Mouse (Mus musculus) embryonic facial prominence, embryonic 14.5 days (tissue): Measurements from ENCODE around the gene Lad1. TPM values are rescaled to one million over a fixed set of nuclear protein-coding genes. Genes with fewer than 3 reads are reported as not detected.

Experiments
- ATAC-seq: fragments of 200-750 bp; cut with Nextera tagmentation; 2 replicates; pipeline ENCODE4 v1.8.0; 2017; ENCODE audit warnings: low read depth, moderate number of reproducible peaks, moderate TSS enrichment
- DNase-seq: peaks from one replicate; pipeline ENCODE4 v3.0.0-alpha.2; 2015; ENCODE audit warnings: low spot score
- H3K27ac ChIP-seq: fragments of 300-500 bp; sonication (generic); replicated peaks from 2 replicates; pipeline ENCODE4 v1.5.1; 2014; ENCODE audit warnings: low read depth, mild to moderate bottlenecking, low read length, moderate library complexity
- H3K27me3 ChIP-seq: fragments of 300-500 bp; sonication (generic); replicated peaks from 2 replicates; pipeline ENCODE4 v1.6.1; 2014; ENCODE audit warnings: low read length; ENCODE audit not compliant: control insufficient read depth, insufficient read depth
- H3K36me3 ChIP-seq: fragments of 300-500 bp; sonication (generic); 2 replicates; pipeline ENCODE4 v1.6.1; 2014; ENCODE audit warnings: low read length, mixed read lengths; ENCODE audit not compliant: control insufficient read depth, insufficient read depth
- H3K4me1 ChIP-seq: fragments of 300-500 bp; sonication (generic); 2 replicates; pipeline ENCODE4 v1.6.1; 2014; ENCODE audit warnings: antibody characterized with exemption, low read length; ENCODE audit not compliant: control insufficient read depth, insufficient read depth
- H3K4me2 ChIP-seq: fragments of 300-500 bp; sonication (generic); 2 replicates; pipeline ENCODE4 v1.6.1; 2014; ENCODE audit warnings: low read depth, mild to moderate bottlenecking, low read length, moderate library complexity, mixed read lengths
- H3K4me3 ChIP-seq: fragments of 300-500 bp; sonication (generic); 2 replicates; pipeline ENCODE4 v1.5.1; 2014; ENCODE audit warnings: low read depth, mild to moderate bottlenecking, low read length
- H3K9ac ChIP-seq: fragments of 300-500 bp; sonication (generic); 2 replicates; pipeline ENCODE4 v1.6.1; 2014; ENCODE audit warnings: low read depth, mild to moderate bottlenecking, low read length, moderate library complexity, mixed read lengths
- H3K9me3 ChIP-seq: fragments of 300-500 bp; sonication (generic); 2 replicates; pipeline ENCODE4 v1.6.1; 2016; ENCODE audit warnings: low read length; ENCODE audit not compliant: control insufficient read depth
- WGBS: fragments of 180-500 bp; shearing (Covaris S2); extraction: QIAGEN DNeasy Blood & Tissue Kit; methylation state at CpG from one replicate; pipeline ENCODE4 v1.1.7; 2014; 5-methylcytosine and 5-hydroxymethylcytosine counted together
- polyA plus RNA-seq: library from polyadenylated mRNA; unstranded; fragments of >200 nt; fragmentation: Nextera tagmentation; extraction: Ambion mirVana; gene quantifications from 2 replicates; pipeline ENCODE4 v1.2.1, GENCODE M21; 2014

Lad1 gene
- polyA plus RNA-seq, 1 experiment from 2014 or later = 21.7 TPM

DNA sequence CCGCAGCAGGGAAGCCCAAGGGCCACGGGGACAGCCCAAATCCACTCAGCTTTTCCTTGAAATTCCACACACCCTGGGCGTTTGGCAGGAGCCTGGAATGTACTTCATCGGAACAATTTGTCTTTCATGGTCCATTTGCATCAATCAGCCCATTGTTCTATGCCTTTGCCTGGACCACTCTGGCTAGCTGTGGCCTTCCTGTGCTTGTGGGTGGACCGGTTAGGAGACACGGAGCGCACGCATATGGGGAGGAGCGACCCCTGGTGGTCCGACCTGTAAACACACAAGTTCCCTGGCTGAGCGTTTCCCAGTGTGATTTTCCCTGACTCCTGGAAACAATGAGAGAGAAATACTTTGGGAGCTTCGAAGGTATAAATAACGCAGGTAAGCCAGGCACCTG, 37.2 kb upstream of the Lad1 start:
- Histone ChIP-seq H3K36me3 (no peaks in the 10 kb centered on the region), H3K9ac (no peak overlapping the region), H3K4me2 (no peak overlapping the region), H3K27me3 (no peaks in the 10 kb centered on the region), H3K4me3 (no peak overlapping the region), H3K27ac (no peak overlapping the region), H3K9me3 (no peaks in the 10 kb centered on the region), H3K4me1 (peaks cover 13% of the 10 kb centered on the region)
- WGBS = 10% methylated on average over 13 of the region's 13 CpGs
- ATAC-seq (peak; percentile 55), DNase-seq (peak; percentile 88)

DNA sequence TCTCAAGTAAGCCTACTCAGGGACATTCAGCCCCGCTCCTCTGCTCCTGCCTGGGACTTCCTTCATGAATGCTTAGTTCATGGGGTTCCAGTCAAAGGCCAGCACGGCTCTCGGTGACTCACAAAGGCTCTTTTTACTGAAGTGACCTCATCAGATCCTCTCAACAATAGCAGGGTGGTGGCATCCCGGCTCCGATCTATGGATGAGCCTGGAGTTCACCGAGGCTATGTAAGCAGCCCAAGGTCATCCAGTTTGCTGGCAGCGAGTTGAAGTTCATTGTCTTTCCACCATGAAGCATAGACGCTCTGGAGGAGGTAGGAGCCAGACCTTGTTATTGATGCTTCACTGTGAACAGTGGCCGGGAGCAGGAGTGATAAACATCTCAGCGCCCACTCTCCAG, 35.6 kb upstream of the Lad1 start:
- DNase-seq (no peak), ATAC-seq (no peak)
- Histone ChIP-seq H3K9me3 (no peaks in the 10 kb centered on the region), H3K4me3 (no peak overlapping the region), H3K27me3 (no peaks in the 10 kb centered on the region), H3K27ac (no peak overlapping the region), H3K4me2 (no peak overlapping the region), H3K36me3 (no peaks in the 10 kb centered on the region), H3K9ac (no peak overlapping the region), H3K4me1 (peaks cover 13% of the 10 kb centered on the region)
- 51% methylated on average over 10 of the region's 10 CpGs for WGBS

DNA sequence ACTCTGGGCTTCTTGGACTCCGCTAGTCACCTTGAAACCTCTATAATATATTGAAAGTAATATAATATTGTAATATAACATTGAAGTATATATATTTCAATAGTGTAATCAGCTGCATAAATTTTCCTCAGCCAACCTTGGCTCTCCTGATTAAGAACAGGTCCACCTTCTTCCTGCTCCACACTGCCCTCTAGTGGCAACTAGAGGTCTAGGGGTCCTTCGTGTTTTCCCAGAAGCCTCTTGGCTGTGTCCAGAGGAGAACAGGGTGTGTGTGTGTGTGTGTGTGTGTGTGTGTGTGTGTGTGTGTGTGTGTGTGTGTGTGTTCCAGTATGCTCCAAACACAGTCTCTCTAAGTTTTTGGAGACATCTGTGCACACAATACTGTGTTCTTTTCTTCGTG, 30.6 kb upstream of the Lad1 start:
- H3K4me1 ChIP-seq = no peaks in the 10 kb centered on the region
- H3K27ac ChIP-seq = no peak overlapping the region
- H3K9me3 ChIP-seq = no peaks in the 10 kb centered on the region
- H3K9ac ChIP-seq = no peak overlapping the region
- DNase-seq (peak; percentile 78), ATAC-seq (0 out of 2 replicates have a peak, but pooled peaks have one; percentile 5)
- no peak overlapping the region for H3K4me2 ChIP-seq
- WGBS = 46% methylated on average over 3 of the region's 3 CpGs
- H3K4me3 ChIP-seq = no peak overlapping the region
- H3K27me3 ChIP-seq = no peaks in the 10 kb centered on the region
- H3K36me3 ChIP-seq = no peaks in the 10 kb centered on the region

DNA sequence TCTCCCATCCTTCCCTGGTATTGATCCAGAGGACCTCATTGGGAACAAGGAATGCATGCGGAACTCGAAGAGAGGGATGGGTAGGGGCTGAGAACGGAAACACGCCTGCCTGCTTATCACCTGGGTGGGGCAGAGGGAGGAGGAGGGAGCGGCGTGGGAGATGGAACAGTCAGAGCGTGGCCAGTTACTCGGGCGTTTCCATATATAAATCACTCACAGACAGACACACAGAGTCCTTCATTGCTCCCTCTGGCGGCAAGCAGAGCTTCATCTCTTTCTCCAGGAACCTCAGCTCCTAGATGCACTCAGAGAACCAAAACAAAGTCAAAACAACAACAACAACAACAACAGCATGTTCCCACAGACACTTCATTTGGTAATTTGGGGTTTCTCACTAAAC, 29.7 kb upstream of the Lad1 start:
- Histone ChIP-seq H3K4me3 (no peak overlapping the region), H3K27ac (no peak overlapping the region), H3K27me3 (no peaks in the 10 kb centered on the region), H3K4me2 (no peak overlapping the region), H3K36me3 (no peaks in the 10 kb centered on the region), H3K9ac (no peak overlapping the region), H3K4me1 (peaks cover 6% of the 10 kb centered on the region; the same call in 1 of the 2 replicates), H3K9me3 (no peaks in the 10 kb centered on the region)
- no peak for ATAC-seq
- WGBS = 45% methylated on average over 10 of the region's 10 CpGs
- no peak for DNase-seq

DNA sequence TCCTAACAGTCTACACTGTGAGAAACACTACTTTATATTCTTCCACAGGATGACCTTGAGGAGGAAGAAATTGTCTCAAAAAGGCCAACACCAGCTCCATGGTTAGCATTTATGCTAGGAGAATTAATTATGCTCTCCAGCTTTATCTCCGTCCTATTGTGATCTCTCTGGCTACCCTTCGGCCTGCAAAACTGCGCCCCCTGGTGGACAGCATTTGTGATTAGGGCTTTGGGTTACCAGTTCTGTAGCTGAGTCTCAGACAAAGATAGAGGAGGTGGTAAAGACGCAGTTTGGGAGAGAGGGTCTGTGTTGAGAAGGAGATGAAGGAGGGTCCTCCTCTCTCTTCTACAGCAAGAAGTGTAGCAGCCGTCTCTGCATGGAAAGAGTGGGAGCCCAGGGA, 28.6 kb upstream of the Lad1 start:
- H3K4me3 ChIP-seq = no peak overlapping the region
- peaks cover 12% of the 10 kb centered on the region for H3K4me1 ChIP-seq
- no peak overlapping the region for H3K9ac ChIP-seq
- WGBS = 21% methylated on average over 5 of the region's 5 CpGs
- H3K36me3 ChIP-seq = no peaks in the 10 kb centered on the region
- ATAC-seq (no peak), DNase-seq (no peak)
- no peaks in the 10 kb centered on the region for H3K9me3 ChIP-seq
- no peak overlapping the region for H3K27ac ChIP-seq
- H3K27me3 ChIP-seq = no peaks in the 10 kb centered on the region
- no peak overlapping the region for H3K4me2 ChIP-seq

DNA sequence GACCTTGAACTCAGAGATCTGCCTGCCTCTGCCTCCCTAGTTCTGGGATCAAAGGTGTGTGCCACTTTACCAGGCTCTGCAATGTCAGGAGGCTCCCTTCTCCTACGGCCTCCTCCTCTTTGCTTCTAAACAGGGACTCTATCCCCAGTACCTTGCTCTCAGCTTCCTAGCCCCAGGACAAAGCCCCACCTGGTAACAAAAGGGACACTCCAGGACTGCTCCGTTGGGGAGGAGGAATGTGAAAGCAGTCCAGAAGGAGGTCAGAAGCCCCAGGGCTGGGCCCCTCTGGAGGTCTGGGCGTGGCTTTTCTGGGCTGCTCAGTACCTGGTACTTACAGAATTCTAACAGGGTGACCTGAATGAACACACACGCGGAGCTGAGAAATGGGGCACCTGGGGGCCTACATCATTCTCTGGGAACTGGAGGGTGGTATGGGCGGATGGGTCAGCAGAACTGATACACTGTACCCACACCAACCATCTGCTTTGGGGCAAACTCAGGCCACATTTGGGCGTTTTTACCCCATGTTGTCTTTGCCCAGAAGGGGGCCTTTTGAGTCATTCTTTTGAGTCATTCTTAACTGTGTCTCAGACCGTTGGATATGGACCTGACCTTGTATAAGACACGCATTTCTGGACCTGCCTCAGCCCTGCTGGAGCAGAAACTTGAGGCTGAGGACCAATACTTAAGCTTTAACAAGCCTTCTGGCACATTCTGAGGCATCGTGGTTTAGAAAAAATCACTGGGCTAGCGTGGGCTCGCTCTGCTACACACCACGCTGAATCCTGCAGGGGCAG, 26.1 kb upstream of the Lad1 start:
- ATAC-seq = no peak
- no peak overlapping the region for H3K27ac ChIP-seq
- H3K4me1 ChIP-seq = peaks cover 15% of the 10 kb centered on the region
- no peaks in the 10 kb centered on the region for H3K9me3 ChIP-seq
- H3K36me3 ChIP-seq = no peaks in the 10 kb centered on the region
- no peak overlapping the region for H3K4me2 ChIP-seq
- H3K9ac ChIP-seq = no peak overlapping the region
- whole genome bisulfite sequencing = 58% methylated on average over 13 of the region's 13 CpGs
- no peak for DNase-seq
- H3K4me3 ChIP-seq = no peak overlapping the region
- no peaks in the 10 kb centered on the region for H3K27me3 ChIP-seq

DNA sequence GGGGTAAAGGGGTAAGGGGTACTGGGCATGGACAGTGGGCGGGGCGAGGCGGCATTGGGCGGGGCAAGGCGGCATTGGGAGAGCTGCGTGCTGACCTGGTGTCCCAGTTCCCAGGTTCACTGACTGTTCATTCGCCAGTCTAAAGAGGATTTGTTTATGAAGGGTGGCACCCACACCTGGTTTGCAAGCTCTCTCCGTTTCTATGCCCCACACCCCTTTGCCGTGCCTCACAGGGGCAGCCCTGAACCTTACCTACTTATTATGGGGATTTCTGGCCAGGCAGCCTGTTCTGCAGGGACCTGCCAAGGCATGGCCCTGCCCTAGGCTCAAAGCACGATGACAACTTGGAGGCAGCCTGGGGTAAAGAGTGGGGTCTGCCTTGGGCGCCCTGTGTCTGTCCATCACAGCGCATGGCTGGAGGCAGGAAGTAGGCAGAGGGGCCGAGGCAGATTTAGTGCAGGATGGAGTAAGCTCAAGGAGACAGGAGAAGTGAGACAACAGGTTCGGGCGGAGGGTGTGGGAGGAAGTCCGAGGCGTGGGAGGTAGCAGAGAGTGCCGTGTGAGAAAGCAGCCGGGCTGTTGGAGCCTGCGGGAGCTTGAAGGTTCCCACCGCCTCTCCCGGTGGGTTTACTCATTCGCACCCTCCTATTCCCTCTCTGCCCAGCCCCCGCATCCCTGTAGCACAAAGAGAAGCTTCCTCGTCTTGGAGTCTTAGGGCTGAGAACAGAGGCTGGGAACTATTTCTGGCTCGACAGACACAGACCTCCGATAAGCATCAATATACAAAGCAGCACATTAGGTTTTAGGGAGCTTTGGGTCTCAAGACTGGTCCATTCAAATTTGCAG, 24.8 kb upstream of the Lad1 start:
- Histone ChIP-seq H3K4me1 (peaks cover 15% of the 10 kb centered on the region), H3K4me3 (peak overlapping the region; percentile 13), H3K4me2 (peak overlapping the region; percentile 51), H3K27ac (peak overlapping the region; percentile 35), H3K27me3 (no peaks in the 10 kb centered on the region), H3K9ac (peak overlapping the region; percentile 47), H3K9me3 (no peaks in the 10 kb centered on the region), H3K36me3 (no peaks in the 10 kb centered on the region)
- no peak for DNase-seq
- 14% methylated on average over 25 of the region's 27 CpGs for WGBS
- peak; percentile 31 for ATAC-seq

DNA sequence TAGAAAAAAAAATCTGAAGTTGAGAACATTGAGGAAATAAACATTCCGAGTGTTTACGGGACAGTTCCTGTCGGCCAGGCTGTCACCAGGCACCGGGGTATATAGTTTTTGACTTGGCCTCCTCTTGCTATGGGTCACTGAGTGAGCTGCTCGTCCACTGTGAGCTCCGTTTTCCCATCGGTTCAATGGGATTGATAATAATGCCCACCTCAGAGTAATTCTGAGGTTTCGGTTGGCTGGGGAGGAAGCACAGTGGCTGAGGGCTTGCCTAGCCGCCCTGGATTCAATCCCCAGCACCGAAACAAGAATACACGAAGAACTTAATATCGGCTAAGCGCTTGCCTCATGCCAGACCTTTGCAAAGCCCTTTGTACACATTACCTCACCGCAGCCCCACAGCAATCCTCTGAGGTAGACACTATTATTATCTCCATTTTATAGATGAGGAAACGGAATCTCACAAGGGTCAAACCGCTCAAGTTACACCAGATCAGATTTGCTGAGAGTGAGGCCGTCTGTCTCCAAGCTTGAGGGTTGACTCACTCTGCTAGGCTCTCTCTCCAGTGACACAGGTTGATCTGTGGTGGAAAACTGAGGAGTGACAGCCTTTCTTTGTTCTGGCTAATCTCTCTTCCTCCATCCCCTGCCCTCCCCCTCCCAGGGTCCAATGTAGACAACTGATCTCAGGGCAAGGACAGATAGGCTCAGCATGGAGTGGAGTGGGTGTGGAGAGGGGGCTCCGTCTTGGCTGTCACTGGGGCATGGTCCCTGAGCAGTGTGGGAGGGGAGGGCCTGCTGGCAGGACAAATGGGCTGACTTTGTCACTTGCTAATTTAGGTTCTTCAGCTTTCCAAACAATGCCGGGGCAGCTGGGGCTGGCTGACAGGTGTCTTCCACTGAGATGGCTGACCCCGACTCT, 23.9 kb upstream of the Lad1 start:
- Histone ChIP-seq H3K9me3 (no peaks in the 10 kb centered on the region), H3K27me3 (no peaks in the 10 kb centered on the region), H3K4me2 (peak overlapping the region; percentile 51), H3K4me3 (peak overlapping the region; percentile 13), H3K9ac (peak overlapping the region; percentile 47), H3K36me3 (no peaks in the 10 kb centered on the region), H3K4me1 (peaks cover 15% of the 10 kb centered on the region), H3K27ac (peak overlapping the region; percentile 35; the same call in 1 of the 2 replicates)
- DNase-seq = peak; percentile 84
- ATAC-seq = peak; percentile 80
- 28% methylated on average over 19 of the region's 20 CpGs for WGBS
